Mouse (Mus musculus): ENCODE results near the gene Ttc3. TPM values are rescaled to one million over a fixed set of nuclear protein-coding genes. Genes with fewer than 3 reads are reported as not detected.
A peak's percentile ranks its signal among the peaks of the same experiment; 100 is the strongest.

Ttc3 gene
- polyA plus RNA-seq, 1 experiment, result 16.2 TPM

- no peak for TF ChIP-seq MYOD1 (IDR thresholded peaks at IDR 0.05; ENCODE audit: control insufficient read depth, insufficient read length, low read depth)
- TF ChIP-seq CTCF (IDR thresholded peaks at IDR 0.05; ENCODE audit: control insufficient read depth, insufficient read depth, insufficient read length), result no peak
- no peak for TF ChIP-seq MYOG (IDR thresholded peaks at IDR 0.05; ENCODE audit: control insufficient read depth, extremely low read depth, insufficient read length)
- TF ChIP-seq FOSL1 (IDR thresholded peaks at IDR 0.05; ENCODE audit: insufficient read depth, low read length, poor library complexity, severe bottlenecking), result no peak
- TF ChIP-seq CEBPB (IDR thresholded peaks at IDR 0.05; ENCODE audit: low read depth), result no peak
- no peak for TF ChIP-seq USF1 (IDR thresholded peaks at IDR 0.05; ENCODE audit: low read depth)
- no peak for TF ChIP-seq MAX (IDR thresholded peaks at IDR 0.05)
- H3ac ChIP-seq (ENCODE audit: control insufficient read depth, insufficient read length, low read depth), result no peak overlapping the region
These were observed 14.4 kb upstream of the Ttc3 start for GRCm38 (mm10) chr16:94356046-94356445.

GRCm38 (mm10) chr16:94356776-94357494 lies 13.5 kb upstream of the Ttc3 start:
- Histone ChIP-seq H3K4me3 (ENCODE audit: insufficient read depth, poor library complexity, severe bottlenecking) (no peak overlapping the region), H3K79me3 (ENCODE audit: low read depth) (no peaks in the 10 kb centered on the region), H3ac (ENCODE audit: control insufficient read depth, insufficient read length, low read depth) (no peak overlapping the region), H3K36me3 (ENCODE audit: control insufficient read depth, insufficient read depth) (no peaks in the 10 kb centered on the region), H3K79me2 (ENCODE audit: control insufficient read depth, insufficient read depth) (no peaks in the 10 kb centered on the region), H3K27me3 (ENCODE audit: control insufficient read depth, insufficient read depth, insufficient read length) (no peaks in the 10 kb centered on the region)
- TF ChIP-seq CEBPB (IDR thresholded peaks at IDR 0.05; ENCODE audit: low read depth), result no peak

More at GRCm38 (mm10) chr16:94356046-94356445, 14.4 kb upstream of the Ttc3 start:
- no peak overlapping the region for H3K4me3 ChIP-seq (ENCODE audit: insufficient read depth, poor library complexity, severe bottlenecking)
- no peaks in the 10 kb centered on the region for H3K27me3 ChIP-seq (ENCODE audit: control insufficient read depth, insufficient read depth, insufficient read length)
- H3K79me3 ChIP-seq (ENCODE audit: low read depth), result no peaks in the 10 kb centered on the region
- H3K79me2 ChIP-seq (ENCODE audit: control insufficient read depth, insufficient read depth), result no peaks in the 10 kb centered on the region
- H3K36me3 ChIP-seq (ENCODE audit: control insufficient read depth, insufficient read depth), result no peaks in the 10 kb centered on the region

GRCm38 (mm10) chr16:94358091-94358490 lies 12.3 kb upstream of the Ttc3 start:
- H3K27me3 ChIP-seq (ENCODE audit: control insufficient read depth, insufficient read depth, insufficient read length), result no peaks in the 10 kb centered on the region
- no peak overlapping the region for H3K4me3 ChIP-seq (ENCODE audit: insufficient read depth, poor library complexity, severe bottlenecking)
- no peaks in the 10 kb centered on the region for H3K36me3 ChIP-seq (ENCODE audit: control insufficient read depth, insufficient read depth)
- no peaks in the 10 kb centered on the region for H3K79me2 ChIP-seq (ENCODE audit: control insufficient read depth, insufficient read depth)
- TF ChIP-seq MYOD1 (IDR thresholded peaks at IDR 0.05; ENCODE audit: control insufficient read depth, insufficient read length, low read depth), result no peak
- no peak for TF ChIP-seq CEBPB (IDR thresholded peaks at IDR 0.05; ENCODE audit: low read depth)
- no peak for TF ChIP-seq FOSL1 (IDR thresholded peaks at IDR 0.05; ENCODE audit: insufficient read depth, low read length, poor library complexity, severe bottlenecking)
- no peak for TF ChIP-seq CTCF (IDR thresholded peaks at IDR 0.05; ENCODE audit: control insufficient read depth, insufficient read depth, insufficient read length)
- no peak for TF ChIP-seq MAX (IDR thresholded peaks at IDR 0.05)
- no peak for TF ChIP-seq USF1 (IDR thresholded peaks at IDR 0.05; ENCODE audit: low read depth)
- TF ChIP-seq MYOG (IDR thresholded peaks at IDR 0.05; ENCODE audit: control insufficient read depth, extremely low read depth, insufficient read length), result no peak
- no peaks in the 10 kb centered on the region for H3K79me3 ChIP-seq (ENCODE audit: low read depth)
- H3ac ChIP-seq (ENCODE audit: control insufficient read depth, insufficient read length, low read depth), result no peak overlapping the region

- Histone ChIP-seq H3K36me3 (ENCODE audit: control insufficient read depth, insufficient read depth) (no peaks in the 10 kb centered on the region), H3K4me3 (ENCODE audit: insufficient read depth, poor library complexity, severe bottlenecking) (no peak overlapping the region), H3K79me3 (ENCODE audit: low read depth) (no peaks in the 10 kb centered on the region), H3K27me3 (ENCODE audit: control insufficient read depth, insufficient read depth, insufficient read length) (no peaks in the 10 kb centered on the region), H3ac (ENCODE audit: control insufficient read depth, insufficient read length, low read depth) (no peak overlapping the region), H3K79me2 (ENCODE audit: control insufficient read depth, insufficient read depth) (no peaks in the 10 kb centered on the region)
- TF ChIP-seq MAX (IDR thresholded peaks at IDR 0.05), result peak; percentile 16
- no peak for TF ChIP-seq MYOG (IDR thresholded peaks at IDR 0.05; ENCODE audit: control insufficient read depth, extremely low read depth, insufficient read length)
- TF ChIP-seq MYOD1 (IDR thresholded peaks at IDR 0.05; ENCODE audit: control insufficient read depth, insufficient read length, low read depth), result peak; percentile 97
These were observed 9.7 kb upstream of the Ttc3 start for GRCm38 (mm10) chr16:94360578-94361350.

- Histone ChIP-seq H3K4me3 (ENCODE audit: insufficient read depth, poor library complexity, severe bottlenecking) (no peak overlapping the region), H3K79me2 (ENCODE audit: control insufficient read depth, insufficient read depth) (no peaks in the 10 kb centered on the region), H3K79me3 (ENCODE audit: low read depth) (no peaks in the 10 kb centered on the region), H3ac (ENCODE audit: control insufficient read depth, insufficient read length, low read depth) (no peak overlapping the region), H3K36me3 (ENCODE audit: control insufficient read depth, insufficient read depth) (no peaks in the 10 kb centered on the region), H3K27me3 (ENCODE audit: control insufficient read depth, insufficient read depth, insufficient read length) (no peaks in the 10 kb centered on the region)
- TF ChIP-seq USF1 (IDR thresholded peaks at IDR 0.05; ENCODE audit: low read depth) (no peak), FOSL1 (IDR thresholded peaks at IDR 0.05; ENCODE audit: insufficient read depth, low read length, poor library complexity, severe bottlenecking) (peak; percentile 30), MYOG (IDR thresholded peaks at IDR 0.05; ENCODE audit: control insufficient read depth, extremely low read depth, insufficient read length) (no peak), CEBPB (IDR thresholded peaks at IDR 0.05; ENCODE audit: low read depth) (no peak)
These were observed 8.1 kb upstream of the Ttc3 start for GRCm38 (mm10) chr16:94362174-94362873.

All from C2C12 (cell line).